Mouse (Mus musculus) olfactory bulb, adult 2 months (tissue): Measurements from ENCODE around the gene Plekhj1.

Source experiments
- CTCF ChIP-seq: fragments of 200-500 bp; IDR thresholded peaks from 2 replicates; pipeline ENCODE4 v1.5.1; 2012; ENCODE audit warnings: low read depth, mild to moderate bottlenecking, low read length, moderate library complexity; ENCODE audit not compliant: insufficient read depth
- POLR2A ChIP-seq: fragments of 200-500 bp; IDR thresholded peaks from 2 replicates; pipeline ENCODE4 v1.6.1; 2012; ENCODE audit warnings: mild to moderate bottlenecking, low read depth, low read length, moderate library complexity; ENCODE audit not compliant: insufficient read depth

- TF ChIP-seq POLR2A, result no peak; the same call in 1 of the 2 replicates
- no peak for TF ChIP-seq CTCF
Observed at GRCm38 (mm10) chr10:80754594-80755290, 43.7 kb downstream of the Plekhj1 start, which contains the start of gene Dot1l.
